Mouse (Mus musculus) spleen, adult 2 months (tissue): ENCODE measurements around the gene Naa10. TPM values are rescaled to one million over a fixed set of nuclear protein-coding genes. Genes with fewer than 3 reads are reported as not detected.

Source experiments
- DNase-seq, 2 experiments: peaks; one replicate each; pipeline versions ENCODE4 v3.0.0 to v3.0.0-alpha.2; 2012 to 2021; ENCODE audit warnings: low spot score in 2 of 2, low read depth in 1 of 2
- H3K27ac ChIP-seq: fragments of 200-500 bp; 2 replicates; pipeline ENCODE4 v1.5.1; 2012; ENCODE audit warnings: low read length, inconsistent platforms; ENCODE audit not compliant: insufficient read depth
- H3K27me3 ChIP-seq: fragments of 200-500 bp; 2 replicates; pipeline ENCODE4 v1.6.1; 2012; ENCODE audit warnings: mild to moderate bottlenecking, moderate library complexity, low read length, inconsistent platforms; ENCODE audit not compliant: control insufficient read depth, insufficient read depth
- H3K36me3 ChIP-seq: fragments of 200-500 bp; 2 replicates; pipeline ENCODE4 v1.6.1; 2012; ENCODE audit warnings: mild to moderate bottlenecking, low read length, inconsistent platforms; ENCODE audit not compliant: control insufficient read depth, insufficient read depth
- H3K4me1 ChIP-seq: fragments of 200-500 bp; 2 replicates; pipeline ENCODE4 v1.6.1; 2011; ENCODE audit warnings: inconsistent platforms; ENCODE audit not compliant: control insufficient read depth, insufficient read depth, insufficient read length
- H3K4me3 ChIP-seq: fragments of 200-500 bp; 2 replicates; pipeline ENCODE4 v1.5.1; 2011; ENCODE audit warnings: mild to moderate bottlenecking, inconsistent platforms; ENCODE audit not compliant: insufficient read depth, insufficient read length; ENCODE audit errors: extremely low read depth
- CTCF ChIP-seq: fragments of 200-500 bp; IDR thresholded peaks from 2 replicates; pipeline ENCODE4 v1.5.1; 2011; ENCODE audit warnings: mild to moderate bottlenecking, inconsistent platforms; ENCODE audit not compliant: insufficient read depth, insufficient read length, insufficient replicate concordance; ENCODE audit errors: extremely low read depth
- POLR2A ChIP-seq: fragments of 200-500 bp; IDR thresholded peaks from 2 replicates; pipeline ENCODE4 v1.6.1; 2011; ENCODE audit warnings: low read depth, low read length, inconsistent platforms
- WGBS: fragments of 180-500 bp; shearing (Covaris S2); methylation state at CpG from one replicate; pipeline ENCODE4 v1.1.7; 2018; 5-methylcytosine and 5-hydroxymethylcytosine counted together
- polyA plus RNA-seq: library from polyadenylated mRNA; depleted of rRNA; stranded (reverse); fragments of >200 nt; gene quantifications from 2 replicates; pipeline ENCODE4 v1.2.3, GENCODE M21; 2012

The Naa10 gene
- polyA plus RNA-seq, 1 experiment, result 36.8 TPM

DNA sequence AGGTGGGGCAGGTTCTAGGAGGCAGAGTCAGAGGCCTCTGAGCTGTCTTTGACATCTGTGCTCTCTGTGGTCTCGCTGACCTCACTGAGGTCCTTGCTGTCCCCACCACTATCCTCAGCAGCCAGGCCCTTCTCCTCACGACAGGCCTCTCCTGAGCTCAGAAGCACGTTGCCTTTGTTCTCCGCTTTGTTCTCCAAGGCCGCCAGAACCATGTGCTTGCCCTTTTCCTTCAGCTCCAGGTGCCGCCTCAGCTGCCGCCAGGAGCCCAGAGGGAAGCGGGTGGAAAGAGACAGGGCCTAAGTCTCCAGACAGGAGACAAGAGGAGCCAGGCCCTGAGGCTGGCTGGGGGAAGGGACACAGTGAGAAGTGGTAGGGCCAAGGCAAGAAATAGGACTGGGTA lies 4.8 kb downstream of the Naa10 start:
- 85% methylated on average over 8 of the region's 8 CpGs for WGBS
- Histone ChIP-seq H3K4me1 (peaks cover 9% of the 10 kb centered on the region; the same call in 1 of the 2 replicates), H3K4me3 (no peak overlapping the region), H3K27me3 (no peaks in the 10 kb centered on the region), H3K36me3 (peaks cover 3% of the 10 kb centered on the region; the same call in 1 of the 2 replicates), H3K27ac (no peak overlapping the region)
- TF ChIP-seq CTCF (no peak), POLR2A (no peak)
- DNase-seq, result no peak

DNA sequence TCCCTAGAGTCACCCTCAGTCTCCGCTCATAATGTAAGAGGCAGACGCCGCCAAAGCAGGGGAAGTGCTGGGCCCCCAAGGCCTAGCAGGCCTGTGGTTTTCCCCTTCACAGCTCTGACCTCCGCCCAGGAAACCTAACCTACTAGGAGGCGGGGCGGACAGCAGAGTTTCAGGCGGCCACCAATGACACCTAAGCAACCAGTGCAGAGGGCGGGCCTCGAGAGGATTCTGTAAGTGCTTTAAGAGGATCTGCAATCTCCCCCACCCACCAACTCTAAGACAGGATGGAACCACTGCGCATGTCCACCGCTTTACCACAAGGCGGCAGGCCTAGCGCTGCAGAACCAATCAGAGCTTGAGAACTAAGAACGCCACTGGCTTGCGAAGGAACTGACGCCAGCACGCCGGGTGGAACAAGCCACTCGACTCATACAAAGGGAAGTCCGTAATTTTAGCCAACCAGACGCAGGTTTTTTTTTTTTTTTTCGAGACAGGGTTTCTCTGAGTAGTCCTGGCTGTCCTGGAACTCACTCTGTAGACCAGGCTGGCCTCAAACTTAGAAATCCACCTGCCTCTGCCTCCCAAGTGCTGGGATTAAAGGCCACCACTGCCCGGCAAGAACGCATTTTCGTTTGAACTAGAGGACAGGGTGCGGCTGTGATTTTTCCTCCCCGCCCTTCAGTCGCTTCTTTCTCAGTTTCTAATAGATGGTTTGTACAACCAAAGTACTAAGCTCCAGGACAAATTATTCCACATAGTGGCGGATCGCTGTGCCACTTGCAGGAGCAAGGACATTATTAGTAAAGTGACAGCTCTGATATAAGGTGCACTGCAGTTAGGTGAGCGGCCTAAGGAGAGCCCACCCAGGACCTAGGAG lies 6.7 kb downstream of the Naa10 start:
- peak; percentile 88 to 96 for DNase-seq
- H3K27me3 ChIP-seq, result no peaks in the 10 kb centered on the region
- H3K4me3 ChIP-seq, result peak overlapping the region; percentile 32; the same call in 1 of the 2 replicates
- WGBS, result 32% methylated on average over 31 of the region's 31 CpGs
- TF ChIP-seq CTCF (no peak), POLR2A (peak; percentile 80)
- peaks cover 9% of the 10 kb centered on the region; the same call in 1 of the 2 replicates for H3K4me1 ChIP-seq
- H3K36me3 ChIP-seq, result peaks cover 3% of the 10 kb centered on the region; the same call in 1 of the 2 replicates
- H3K27ac ChIP-seq, result peak overlapping the region; percentile 91

DNA sequence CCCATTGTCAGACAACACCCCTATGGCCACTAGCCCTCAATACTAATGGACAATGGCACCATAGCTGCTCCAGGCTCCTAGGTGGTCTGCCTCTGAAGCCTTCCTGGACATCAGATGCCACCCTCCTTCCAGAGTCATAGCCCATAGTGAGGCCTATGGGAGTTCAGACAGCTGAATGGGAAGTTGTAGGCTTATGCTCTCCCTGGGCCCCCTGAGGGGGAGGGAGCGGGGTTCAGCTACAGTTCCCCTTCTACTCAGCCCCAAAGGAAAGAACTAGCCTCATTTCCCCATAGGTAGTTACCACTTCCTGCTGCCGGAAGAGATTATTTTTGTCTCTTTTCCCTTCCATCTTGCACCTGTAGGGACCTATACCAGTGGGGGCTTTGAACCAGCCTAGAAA lies 10.2 kb downstream of the Naa10 start:
- H3K4me3 ChIP-seq, result peak overlapping the region; percentile 68
- H3K27ac ChIP-seq, result peak overlapping the region; percentile 94
- 33% methylated on average over 2 of the region's 2 CpGs for WGBS

DNA sequence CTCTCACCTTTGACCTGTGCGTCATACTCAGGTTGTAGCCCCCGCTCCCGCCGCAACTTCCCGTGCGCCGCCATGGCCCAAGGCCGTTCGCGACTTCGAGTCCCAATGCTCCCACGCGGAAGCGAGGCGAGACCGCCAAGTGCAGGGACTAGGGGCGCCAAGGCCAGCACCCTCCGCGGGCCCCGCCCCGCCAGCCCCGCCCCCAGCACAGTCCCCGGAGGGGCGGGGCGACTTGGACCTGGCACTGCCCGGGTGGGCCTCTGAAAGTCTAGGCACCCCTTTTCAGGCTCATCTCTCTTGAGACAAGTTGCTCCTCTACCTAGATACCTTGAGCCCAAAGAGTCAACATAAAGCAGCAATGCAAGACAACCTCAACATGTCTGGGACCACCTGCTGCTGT lies 10.6 kb downstream of the Naa10 start:
- Histone ChIP-seq H3K4me3 (peak overlapping the region; percentile 68), H3K4me1 (peaks cover 18% of the 10 kb centered on the region; the same call in 1 of the 2 replicates), H3K27ac (peak overlapping the region; percentile 94), H3K27me3 (no peaks in the 10 kb centered on the region), H3K36me3 (peaks cover 2% of the 10 kb centered on the region; the same call in 1 of the 2 replicates)
- 23% methylated on average over 26 of the region's 26 CpGs for WGBS
- DNase-seq, result peak in 1 of 2 experiments; percentile 70
- no peak for TF ChIP-seq CTCF
- peak; percentile 60 for TF ChIP-seq POLR2A

More for the DNA sequence above, 10.2 kb downstream of the Naa10 start:
- Histone ChIP-seq H3K4me1 (peaks cover 18% of the 10 kb centered on the region; the same call in 1 of the 2 replicates), H3K36me3 (no peaks in the 10 kb centered on the region), H3K27me3 (no peaks in the 10 kb centered on the region)
- TF ChIP-seq CTCF (no peak), POLR2A (no peak; the same call in 1 of the 2 replicates)
- DNase-seq, result peak; percentile 50 to 71

DNA sequence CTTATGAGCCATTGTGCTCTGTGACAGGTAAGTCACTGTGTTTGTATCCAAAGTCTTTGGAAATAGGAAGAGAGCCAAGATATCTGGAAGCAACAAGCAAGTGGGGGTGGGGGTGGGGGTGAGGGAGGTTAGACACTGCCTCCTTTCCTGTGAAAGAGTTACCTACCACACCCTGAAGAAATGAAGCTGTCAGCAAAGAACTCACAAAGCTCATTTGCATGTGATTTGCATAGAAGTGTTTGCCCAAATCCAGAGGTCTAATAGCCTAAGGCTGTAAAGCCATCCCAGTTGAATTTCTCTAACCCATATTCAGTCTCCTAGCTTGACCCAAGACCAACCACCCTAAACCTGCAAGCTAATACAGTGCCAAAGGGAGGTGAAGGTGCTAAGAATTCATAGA lies 11.3 kb downstream of the Naa10 start:
- no peak for DNase-seq
- Histone ChIP-seq H3K27ac (peak overlapping the region; percentile 94), H3K4me3 (peak overlapping the region; percentile 68), H3K36me3 (peaks cover 8% of the 10 kb centered on the region), H3K4me1 (peaks cover 18% of the 10 kb centered on the region; the same call in 1 of the 2 replicates), H3K27me3 (no peaks in the 10 kb centered on the region)
- TF ChIP-seq CTCF, result no peak
- no peak for TF ChIP-seq POLR2A

DNA sequence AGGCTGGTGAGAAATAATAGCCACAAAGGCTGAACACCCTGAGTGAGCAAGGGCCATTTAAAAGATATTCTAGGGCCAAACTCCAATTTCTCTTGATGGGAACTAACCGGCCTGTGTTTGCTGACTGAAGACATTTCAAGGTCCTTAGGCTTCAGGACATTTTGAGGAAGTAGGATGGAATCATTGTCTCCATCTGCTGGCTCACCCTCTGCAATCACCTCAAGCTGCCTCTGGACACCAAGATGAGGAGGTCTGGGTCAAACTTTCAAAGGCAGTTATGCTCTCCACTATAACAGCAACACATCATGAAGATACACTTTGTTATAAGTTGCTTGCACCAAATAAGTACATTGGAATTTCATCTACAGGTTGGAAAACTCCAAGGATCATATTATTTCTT lies 11.7 kb downstream of the Naa10 start:
- no peak for TF ChIP-seq POLR2A
- TF ChIP-seq CTCF, result no peak
- Histone ChIP-seq H3K27ac (peak overlapping the region; percentile 5; the same call in 1 of the 2 replicates), H3K36me3 (peaks cover 11% of the 10 kb centered on the region), H3K27me3 (no peaks in the 10 kb centered on the region), H3K4me3 (peak overlapping the region; percentile 68), H3K4me1 (peaks cover 18% of the 10 kb centered on the region; the same call in 1 of the 2 replicates)
- 41% methylated on average over 1 of the region's 1 CpGs for WGBS
- DNase-seq, result no peak

DNA sequence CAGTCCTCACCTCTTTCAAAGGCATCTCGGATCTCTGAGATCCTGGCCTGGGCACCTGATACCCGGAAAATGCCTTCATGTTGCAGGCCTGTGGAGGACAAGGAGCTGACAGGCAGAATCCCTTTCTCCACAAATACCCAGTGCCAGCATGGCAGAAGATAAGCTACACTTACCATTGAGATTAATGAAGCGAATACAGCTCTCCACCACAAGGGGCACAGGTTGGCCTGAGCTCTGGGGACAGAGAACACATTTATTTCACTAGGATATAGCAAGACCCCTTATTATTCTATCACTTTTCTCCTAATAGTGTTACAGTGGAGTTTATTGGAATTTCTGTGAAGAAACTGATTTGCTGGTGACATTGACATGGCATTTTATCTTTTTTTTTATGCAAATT lies 23.8 kb downstream of the Naa10 start:
- Histone ChIP-seq H3K36me3 (peaks cover 17% of the 10 kb centered on the region), H3K4me1 (no peaks in the 10 kb centered on the region), H3K4me3 (no peak overlapping the region), H3K27ac (no peak overlapping the region), H3K27me3 (no peaks in the 10 kb centered on the region)
- TF ChIP-seq CTCF (no peak), POLR2A (no peak)
- WGBS, result 75% methylated on average over 3 of the region's 3 CpGs
- DNase-seq, result no peak
